Mouse (Mus musculus) cerebellum, adult 9-10 months (tissue): ENCODE measurements at regions not wholly inside any gene's neighbourhood (a gene's known extent, or its start where the extent isn't known, plus 50 kb on each side); places are given as distances from the start of the nearest gene placed in this dataset.
A peak's percentile ranks its signal among the peaks of the same experiment; 100 is the strongest.

Experiments used
- DNase-seq: peaks from one replicate; pipeline ENCODE4 v3.0.0; 2022

DNA sequence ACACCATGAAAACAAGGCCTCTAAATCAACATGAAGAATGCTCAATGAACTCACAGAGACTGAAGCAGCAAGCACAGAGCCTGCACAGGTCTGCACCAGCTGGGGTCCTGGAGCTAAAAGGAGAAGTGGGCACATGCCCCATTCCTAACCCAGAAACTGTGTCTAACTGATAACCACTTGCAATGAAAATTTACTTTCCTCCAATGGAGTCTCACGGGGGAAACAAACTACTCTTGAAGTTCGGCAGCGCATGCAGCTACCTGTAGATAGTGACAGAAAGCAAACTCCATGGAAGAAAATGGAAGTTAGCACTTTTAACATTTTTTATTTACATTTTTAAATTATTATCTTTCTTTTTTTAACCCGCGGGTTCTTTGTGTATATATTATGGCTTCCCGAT, 76.8 kb upstream of the Akap6 start:
- no peak for DNase-seq

DNA sequence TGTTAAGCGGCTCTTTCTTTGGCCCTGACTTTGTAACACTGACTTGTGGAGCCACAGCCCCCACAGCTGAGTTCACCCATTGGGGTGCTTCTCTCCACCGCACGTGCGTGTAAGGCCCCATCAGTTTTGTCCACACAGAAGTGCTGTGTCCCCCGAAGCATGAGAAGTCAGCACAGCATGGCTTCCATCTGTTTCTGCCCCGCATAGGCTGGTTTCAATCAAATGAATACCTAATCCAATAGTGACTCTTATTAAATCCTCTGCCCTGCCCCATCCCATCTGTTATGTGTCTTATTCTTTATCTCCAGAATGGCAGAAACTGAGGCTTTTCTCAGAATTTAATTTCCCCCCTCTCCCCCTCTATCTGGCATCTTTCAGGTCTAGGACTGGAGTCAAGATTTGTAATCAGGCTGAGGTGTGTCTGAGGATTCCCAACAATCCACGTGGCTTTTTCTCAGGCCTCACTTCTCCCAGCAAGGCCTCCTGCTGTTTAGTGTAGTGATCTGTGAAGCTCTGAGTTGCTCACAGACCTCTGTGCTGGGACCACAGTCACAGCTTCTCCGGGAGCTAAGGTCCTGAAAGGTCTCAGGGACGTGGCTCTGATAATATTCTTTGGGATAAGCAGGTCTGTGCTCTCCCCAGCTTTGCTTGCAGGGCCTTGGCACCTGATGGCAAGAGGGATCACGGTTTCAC, 75.6 kb upstream of the Akap6 start:
- DNase-seq, result no peak

DNA sequence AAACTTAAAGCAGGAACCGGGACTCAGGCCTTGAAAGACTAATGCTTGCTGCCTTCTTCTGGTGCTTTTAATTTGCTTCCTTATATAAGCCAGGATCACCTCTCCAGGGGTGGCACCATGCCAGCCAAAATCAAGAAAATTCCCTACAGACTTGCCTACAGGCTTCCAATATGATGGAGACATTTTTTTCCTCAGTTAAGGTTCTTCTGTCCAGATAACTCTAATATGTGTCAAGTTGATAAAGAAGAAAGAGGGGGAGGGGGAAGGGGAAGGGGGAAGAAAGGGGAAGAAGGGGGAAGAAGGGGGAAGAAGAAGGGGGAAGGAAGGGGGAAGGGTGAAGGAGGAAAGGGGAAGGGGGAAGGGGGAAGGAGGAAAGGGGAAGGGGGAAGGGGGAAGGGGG, 74.3 kb upstream of the Akap6 start:
- DNase-seq, result no peak

DNA sequence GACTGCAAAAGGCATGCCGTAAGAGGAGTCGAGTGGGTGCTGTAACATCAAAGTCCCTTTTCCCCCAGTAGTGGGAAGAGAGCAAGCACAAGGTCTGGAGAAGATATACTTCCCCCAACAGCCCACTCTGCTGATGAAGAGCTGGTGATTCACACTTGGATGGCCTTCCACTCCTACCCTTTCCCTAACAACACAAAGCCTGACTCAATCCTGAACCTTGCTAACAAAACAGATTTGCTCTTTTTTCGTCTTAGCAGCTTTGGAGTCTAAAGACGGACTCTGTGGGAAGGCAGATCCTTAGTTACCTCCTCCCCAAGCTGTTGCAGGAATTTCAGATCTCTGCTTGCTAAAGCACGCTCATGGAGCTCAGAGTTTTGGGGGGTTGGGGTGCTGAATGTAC, 70.4 kb upstream of the Akap6 start:
- DNase-seq, result no peak

DNA sequence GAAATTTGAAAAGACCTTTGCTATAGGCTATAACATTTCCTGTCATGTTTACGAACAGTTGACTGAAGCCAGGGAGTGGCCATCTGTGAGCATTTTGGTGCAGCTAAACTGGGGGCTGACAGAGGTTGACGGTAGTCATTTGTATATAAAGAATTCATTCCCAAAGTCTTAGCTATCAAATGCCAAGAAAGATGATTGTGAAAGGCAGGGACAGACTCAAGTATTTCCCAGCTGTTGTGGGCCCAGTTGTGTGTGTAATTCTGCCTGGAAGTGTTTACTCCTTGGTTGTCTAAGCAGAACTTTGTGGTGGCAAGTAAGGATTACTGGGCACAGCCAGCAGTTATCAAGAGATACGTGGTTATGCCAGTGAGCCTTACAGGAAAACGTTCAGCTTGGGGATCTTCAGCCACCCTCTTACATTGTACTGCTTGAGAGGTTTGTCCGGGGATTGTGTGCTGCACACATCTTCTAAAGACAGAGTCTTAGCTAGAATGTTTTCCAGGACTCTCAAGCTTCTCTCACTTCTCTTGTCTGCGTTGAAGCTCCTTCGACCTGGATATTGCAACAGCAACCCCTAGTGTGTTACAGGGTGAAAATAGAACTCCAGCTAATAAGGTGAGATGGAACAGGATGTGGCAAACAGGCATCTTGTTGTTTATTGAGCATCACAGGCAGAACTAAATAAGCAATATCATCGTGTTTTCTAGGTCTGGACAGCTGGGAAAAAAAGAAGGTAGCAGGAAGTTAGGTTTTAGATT, 63.9 kb upstream of the Akap6 start:
- no peak for DNase-seq

DNA sequence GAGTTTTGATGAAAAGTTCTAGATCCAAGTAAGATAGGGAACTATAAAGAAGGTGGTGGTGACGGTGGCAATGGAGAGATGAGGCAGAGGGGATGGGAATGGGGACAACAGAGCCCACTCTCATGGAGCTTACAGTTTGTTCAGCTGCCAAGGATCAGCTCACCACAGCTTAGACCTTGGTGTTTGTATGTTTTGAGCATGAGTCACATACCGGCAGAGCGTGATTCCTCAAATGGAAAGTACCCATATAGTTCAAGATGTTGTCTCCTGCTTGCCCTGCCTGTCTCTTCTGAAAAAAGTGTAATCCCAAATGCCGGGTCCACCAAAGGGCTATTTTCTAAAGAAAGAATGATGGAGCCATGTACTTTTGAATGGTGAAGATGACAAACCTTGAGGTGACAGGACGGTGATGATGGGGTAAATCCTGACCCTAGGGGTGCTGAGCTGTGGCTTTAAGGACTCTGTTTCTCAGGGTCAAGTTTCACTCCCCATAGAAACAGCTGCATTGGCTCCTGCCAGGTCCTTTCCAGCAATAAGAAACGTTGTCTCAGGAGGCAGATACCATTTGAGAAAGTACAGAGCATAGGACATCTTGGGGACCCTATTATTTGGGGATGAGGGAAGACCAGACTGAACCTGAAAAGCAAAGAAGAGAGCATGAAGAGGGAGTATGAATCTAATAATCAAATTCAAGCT, 62.8 kb upstream of the Akap6 start:
- DNase-seq, result no peak

DNA sequence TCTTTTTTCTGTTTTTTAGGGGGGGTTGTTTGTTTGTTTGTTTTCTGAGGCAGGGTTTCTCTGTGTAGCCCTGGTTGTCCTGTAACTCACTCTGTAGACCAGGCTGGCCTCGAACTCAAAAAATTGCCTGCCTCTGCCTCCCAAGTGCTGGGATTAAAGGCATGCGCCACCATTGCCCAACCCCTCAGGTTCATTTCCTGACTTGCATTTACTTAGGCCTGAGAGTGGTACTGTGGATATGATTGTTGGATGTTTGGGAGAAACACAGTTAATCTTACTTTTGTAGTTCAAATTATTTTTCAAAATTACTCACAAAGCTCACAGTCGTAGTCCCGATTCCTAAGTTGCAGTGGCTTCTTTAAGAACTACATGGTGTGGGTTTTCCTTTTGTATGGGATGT, 62.3 kb upstream of the Akap6 start:
- DNase-seq, result no peak

DNA sequence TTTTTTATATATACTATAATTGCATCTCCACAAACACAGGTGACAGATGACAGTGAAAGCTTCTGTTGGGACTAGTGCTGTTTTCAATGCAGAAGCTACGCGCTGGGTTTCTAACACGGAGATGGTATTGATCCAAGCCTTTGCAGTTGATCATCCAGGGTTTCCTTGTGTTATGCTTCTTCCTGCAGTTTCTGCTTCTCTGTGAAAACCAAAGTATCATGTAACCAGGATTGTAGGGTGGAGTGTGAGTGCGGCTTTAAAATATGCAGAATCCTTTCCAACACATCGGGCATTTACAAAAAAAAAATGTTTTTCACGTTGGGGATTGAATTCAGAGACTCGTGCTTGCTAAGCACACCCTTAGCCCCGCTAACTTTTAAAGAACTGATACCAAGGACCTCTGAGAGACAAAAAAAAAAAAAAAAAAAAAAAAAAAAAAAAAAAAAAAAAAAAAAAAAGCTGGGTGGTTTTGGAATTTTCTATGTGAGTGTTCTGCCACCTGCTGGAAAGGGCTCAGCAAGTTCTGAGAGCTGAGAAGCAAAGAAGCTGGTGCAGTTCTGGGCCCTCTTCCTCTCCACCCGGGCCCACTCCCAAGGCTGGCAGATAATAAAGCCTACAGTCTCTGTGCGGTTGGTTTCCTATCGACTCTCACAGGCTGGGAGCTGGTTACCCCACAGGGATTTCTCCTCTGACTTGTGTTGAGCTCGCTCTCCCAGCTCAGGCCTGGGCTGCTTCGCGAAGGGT, 61.5 kb upstream of the Akap6 start:
- DNase-seq, result peak; percentile 47

DNA sequence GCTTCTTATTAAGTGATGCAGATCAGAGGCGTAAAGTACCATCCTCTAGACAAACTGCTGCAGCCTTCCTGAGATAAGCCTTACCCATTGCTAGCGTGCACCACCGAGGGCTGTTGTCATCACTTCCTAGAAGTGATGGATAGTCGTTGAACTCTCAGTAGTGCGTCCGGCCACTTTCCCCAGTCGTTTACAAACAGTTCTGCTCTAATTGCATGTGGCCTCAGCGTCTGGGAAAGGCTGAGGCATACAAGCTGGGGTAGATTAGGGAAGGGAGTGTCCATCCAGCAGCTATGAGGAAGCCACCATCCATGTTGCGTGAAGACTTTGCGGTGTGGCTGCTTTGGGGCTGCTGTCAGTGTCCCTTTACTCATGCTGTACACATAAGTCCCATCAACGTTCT, 60.7 kb upstream of the Akap6 start:
- no peak for DNase-seq

DNA sequence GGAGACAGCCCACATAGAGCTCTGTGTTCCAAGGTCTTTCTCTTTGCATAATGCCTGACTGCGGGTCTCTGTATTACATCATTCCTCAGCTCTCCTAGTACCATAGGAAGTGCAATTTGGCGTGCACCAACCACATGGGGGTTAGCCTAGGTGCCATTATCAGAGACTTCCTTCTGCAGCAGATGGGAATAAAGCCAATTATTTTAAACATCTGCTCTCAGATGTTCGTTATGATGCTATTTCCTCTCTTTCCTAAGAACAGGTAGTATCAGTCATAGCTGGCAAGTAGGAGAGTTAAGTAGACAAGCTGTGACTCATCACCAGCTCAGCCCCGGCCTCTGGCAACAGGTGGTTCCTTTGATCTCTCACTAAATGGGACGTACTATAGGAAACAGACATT, 55.1 kb upstream of the Akap6 start:
- DNase-seq, result no peak
